Mouse (Mus musculus): ENCODE data around the gene Slc12a5. TPM values are rescaled to one million over a fixed set of nuclear protein-coding genes. Genes with fewer than 3 reads are reported as not detected.

Slc12a5 gene
- polyA plus RNA-seq (2015; fragmentation: Nextera tagmentation; extraction: Ambion mirVana) = 0.17 and 0.24 TPM in 2 replicates

GRCm38 (mm10) chr2:164960716-164961441 lies at the start of gene Slc12a5:
TSS of gene Slc12a5 (plus strand) at chr2:164960802.

DNA sequence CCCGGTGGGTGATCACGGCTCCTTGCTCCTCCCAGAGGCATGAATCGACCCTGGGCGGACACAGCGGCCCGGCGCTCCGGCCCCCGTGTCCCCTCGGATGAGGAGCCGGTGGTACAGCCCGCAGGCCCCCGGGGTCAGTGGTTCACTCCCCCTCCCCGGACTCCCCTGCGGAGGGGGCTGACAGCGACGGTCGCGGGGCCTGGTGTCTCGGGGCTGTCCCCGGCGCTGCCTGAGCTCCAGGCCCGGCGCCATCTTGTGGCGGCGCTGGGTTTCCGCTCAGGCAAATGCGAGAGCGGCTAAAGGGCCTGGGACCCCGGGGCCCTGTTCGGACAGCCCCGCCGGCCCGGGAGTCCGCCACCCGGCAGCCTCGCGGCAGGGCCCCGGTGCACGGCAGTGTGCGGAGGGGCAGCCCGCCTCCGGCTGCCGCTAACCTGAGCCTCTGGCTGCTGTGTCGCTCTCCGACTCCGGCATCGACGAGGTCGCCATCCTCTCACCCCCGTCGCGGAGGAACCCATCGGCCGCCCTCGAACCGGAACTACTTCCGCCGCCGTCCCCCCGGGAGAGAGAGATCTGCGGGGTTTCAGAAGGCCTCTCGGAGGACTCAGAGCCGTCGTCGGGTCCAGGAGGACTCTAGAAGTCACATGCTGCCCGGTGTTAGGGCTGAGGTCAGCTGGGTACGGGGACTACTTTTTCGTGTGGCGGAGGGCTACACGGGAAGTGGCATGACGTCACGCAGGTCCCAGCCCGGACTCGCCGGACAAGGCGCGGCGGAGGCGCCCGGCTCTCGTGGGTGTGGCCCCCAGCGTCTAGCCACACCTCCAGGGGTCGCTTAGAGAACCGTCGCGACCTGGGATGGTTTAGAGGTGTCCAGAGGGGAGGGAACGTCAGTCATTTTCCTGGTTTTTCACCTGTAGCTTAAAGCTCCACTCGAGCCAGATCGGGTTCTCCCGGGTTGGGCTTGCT lies 49.2 kb upstream of the Slc12a5 start, which contains the start of gene Zfp335:
Gene Zfp335 (minus strand): TSS at position 672 of the 963 bp plus-strand sequence.

GRCm38 (mm10) chr2:164940140-164940830 lies 20.3 kb upstream of the Slc12a5 start, which contains the start of gene Mmp9:
TSS of gene Mmp9 (plus strand) at chr2:164940780.

DNA sequence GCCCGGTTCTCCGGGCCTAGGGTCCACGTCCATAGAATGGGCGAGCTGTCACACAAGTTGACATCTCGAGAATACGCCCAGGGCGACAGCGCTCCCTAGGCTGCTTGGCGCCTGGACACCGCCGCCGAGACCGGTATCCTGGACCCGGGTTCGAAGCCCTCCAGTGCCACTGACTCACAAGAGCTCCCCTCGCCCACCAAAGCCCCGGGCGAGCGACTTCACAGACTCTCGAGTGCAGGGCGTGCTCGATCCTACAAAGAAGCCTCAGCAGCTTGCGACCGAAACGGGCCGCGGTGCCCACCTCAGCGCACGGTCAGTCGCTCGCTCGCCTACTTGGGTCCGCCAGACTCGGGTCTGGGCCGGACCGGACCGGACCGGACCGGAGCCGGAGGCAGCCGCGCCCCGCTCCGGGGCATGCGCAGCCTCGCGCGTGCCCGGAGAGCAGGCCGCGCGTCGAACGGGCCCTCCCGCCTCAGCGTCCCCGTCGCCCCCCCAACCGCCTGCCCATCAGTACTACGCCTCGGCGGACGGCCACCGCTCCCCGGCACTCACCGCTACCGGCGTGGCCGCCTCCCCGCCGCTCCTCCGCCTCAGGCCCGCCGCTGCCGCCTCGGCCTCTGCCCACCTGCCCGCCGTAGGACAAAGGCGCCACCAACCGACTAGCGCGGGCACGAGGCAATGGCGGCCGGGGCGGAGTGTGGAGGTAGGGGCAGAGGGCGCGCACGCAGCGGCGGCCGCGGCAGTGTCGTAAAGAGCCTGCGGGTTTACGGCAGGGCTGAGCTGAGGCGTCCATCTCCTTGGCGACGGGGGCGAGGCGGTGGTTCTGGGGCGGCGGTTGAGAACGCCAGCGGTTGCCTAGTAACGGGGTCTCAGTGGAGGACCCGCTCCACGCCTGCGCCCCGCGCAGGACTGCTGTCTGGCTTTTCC lies 73.8 kb downstream of the Slc12a5 start, which contains the start of gene Ncoa5:
Gene Ncoa5 (minus strand): TSS at position 737 of the 927 bp plus-strand sequence.

Other genes starting within 250 kb of the Slc12a5 start
- not detected in 2 replicates for gene Spint5, start 245.5 kb upstream of the Slc12a5 start, polyA plus RNA-seq (2015; fragmentation: Nextera tagmentation; extraction: Ambion mirVana)
- gene Wfdc3, start 214.9 kb upstream of the Slc12a5 start, polyA plus RNA-seq (2015; fragmentation: Nextera tagmentation; extraction: Ambion mirVana) = 1.6 and 1.7 TPM in 2 replicates
- gene Dnttip1, start 214.8 kb upstream of the Slc12a5 start, polyA plus RNA-seq (2015; fragmentation: Nextera tagmentation; extraction: Ambion mirVana) = 38.2 and 48.9 TPM in 2 replicates
- gene Ube2c, start 190.9 kb upstream of the Slc12a5 start, polyA plus RNA-seq (2015; fragmentation: Nextera tagmentation; extraction: Ambion mirVana) = 75.7 and 102 TPM in 2 replicates
- 383 and 450 TPM in 2 replicates for gene Tnnc2, start 180.8 kb upstream of the Slc12a5 start, polyA plus RNA-seq (2015; fragmentation: Nextera tagmentation; extraction: Ambion mirVana)
- 26.2 and 28.0 TPM in 2 replicates for gene Snx21, start 175.0 kb upstream of the Slc12a5 start, polyA plus RNA-seq (2015; fragmentation: Nextera tagmentation; extraction: Ambion mirVana)
- gene Acot8, start 155.9 kb upstream of the Slc12a5 start, polyA plus RNA-seq (2015; fragmentation: Nextera tagmentation; extraction: Ambion mirVana) = 16.3 and 19.9 TPM in 2 replicates
- gene Zswim3, start 155.7 kb upstream of the Slc12a5 start, polyA plus RNA-seq (2015; fragmentation: Nextera tagmentation; extraction: Ambion mirVana) = 5.0 and 5.7 TPM in 2 replicates
- 11.9 and 12.0 TPM in 2 replicates for gene Zswim1, start 138.1 kb upstream of the Slc12a5 start, polyA plus RNA-seq (2015; fragmentation: Nextera tagmentation; extraction: Ambion mirVana)
- 0.36 TPM in 1 of 2 replicates, not detected in the other for gene Spata25, start 132.3 kb upstream of the Slc12a5 start, polyA plus RNA-seq (2015; fragmentation: Nextera tagmentation; extraction: Ambion mirVana)
- gene Ctsa, start 127.9 kb upstream of the Slc12a5 start, polyA plus RNA-seq (2015; fragmentation: Nextera tagmentation; extraction: Ambion mirVana) = 109 and 133 TPM in 2 replicates
- gene Neurl2, start 127.3 kb upstream of the Slc12a5 start, polyA plus RNA-seq (2015; fragmentation: Nextera tagmentation; extraction: Ambion mirVana) = 14.3 and 16.1 TPM in 2 replicates
- gene Pltp, start 103.1 kb upstream of the Slc12a5 start, polyA plus RNA-seq (2015; fragmentation: Nextera tagmentation; extraction: Ambion mirVana) = 69.8 and 90.6 TPM in 2 replicates
- gene Pcif1, start 81.5 kb upstream of the Slc12a5 start, polyA plus RNA-seq (2015; fragmentation: Nextera tagmentation; extraction: Ambion mirVana) = 53.5 and 56.6 TPM in 2 replicates
- gene Zfp335, start 49.0 kb upstream of the Slc12a5 start, polyA plus RNA-seq (2015; fragmentation: Nextera tagmentation; extraction: Ambion mirVana) = 4.9 and 5.5 TPM in 2 replicates
- gene Mmp9, start 20.0 kb upstream of the Slc12a5 start, polyA plus RNA-seq (2015; fragmentation: Nextera tagmentation; extraction: Ambion mirVana) = 5.5 and 10.3 TPM in 2 replicates
- 22.4 and 23.2 TPM in 2 replicates for gene Ncoa5, start 74.1 kb downstream of the Slc12a5 start, polyA plus RNA-seq (2015; fragmentation: Nextera tagmentation; extraction: Ambion mirVana)
- 8.5 and 10.7 TPM in 2 replicates for gene Cd40, start 94.8 kb downstream of the Slc12a5 start, polyA plus RNA-seq (2015; fragmentation: Nextera tagmentation; extraction: Ambion mirVana)
- gene 1700025C18Rik, start 129.9 kb downstream of the Slc12a5 start, polyA plus RNA-seq (2015; fragmentation: Nextera tagmentation; extraction: Ambion mirVana) = not detected in 2 replicates

Data from urinary bladder, postnatal 0 days (tissue).